Mouse (Mus musculus) intestine, postnatal 0 days (tissue): ENCODE measurements around the gene Ankrd11. TPM values are rescaled to one million over a fixed set of nuclear protein-coding genes. Genes with fewer than 3 reads are reported as not detected.

Source experiments
- ATAC-seq: fragments of 200-750 bp; cut with Nextera tagmentation; 2 replicates; pipeline ENCODE4 v1.8.0; 2017; ENCODE audit warnings: mild to moderate bottlenecking, moderate TSS enrichment, moderate library complexity
- H3K27ac ChIP-seq: fragments of 300-500 bp; sonication (generic); 2 replicates; pipeline ENCODE4 v1.5.1; 2014; ENCODE audit warnings: mild to moderate bottlenecking, low read depth, low read length, moderate library complexity
- H3K27me3 ChIP-seq: fragments of 300-500 bp; sonication (generic); replicated peaks from 2 replicates; pipeline ENCODE4 v1.6.1; 2014; ENCODE audit warnings: low read length, mixed read lengths; ENCODE audit not compliant: control insufficient read depth, insufficient read depth
- H3K36me3 ChIP-seq: fragments of 300-500 bp; sonication (generic); 2 replicates; pipeline ENCODE4 v1.6.1; 2014; ENCODE audit warnings: mild to moderate bottlenecking, moderate library complexity; ENCODE audit not compliant: control insufficient read depth, insufficient read depth
- H3K4me1 ChIP-seq: fragments of 300-500 bp; sonication (generic); replicated peaks from 2 replicates; pipeline ENCODE4 v1.6.1; 2014; ENCODE audit warnings: antibody characterized with exemption, low read length, mixed read lengths; ENCODE audit not compliant: control insufficient read depth, insufficient read depth
- H3K4me2 ChIP-seq: fragments of 300-500 bp; sonication (generic); replicated peaks from 2 replicates; pipeline ENCODE4 v1.6.1; 2014; ENCODE audit warnings: low read depth, mild to moderate bottlenecking, moderate library complexity
- H3K4me3 ChIP-seq: fragments of 300-500 bp; sonication (generic); 2 replicates; pipeline ENCODE4 v1.5.1; 2014; ENCODE audit warnings: low read depth, low read length
- H3K9ac ChIP-seq: fragments of 300-500 bp; sonication (generic); 2 replicates; pipeline ENCODE4 v1.6.1; 2014; ENCODE audit warnings: mild to moderate bottlenecking, low read depth, low read length
- H3K9me3 ChIP-seq: fragments of 300-500 bp; sonication (generic); 2 replicates; pipeline ENCODE4 v1.6.1; 2016; ENCODE audit warnings: mixed run types; ENCODE audit not compliant: control insufficient read depth
- CTCF ChIP-seq: sonication (generic); IDR thresholded peaks from 2 replicates; pipeline ENCODE4 v1.5.1; 2016; ENCODE audit warnings: low read depth, mild to moderate bottlenecking, control low read depth, antibody characterized with exemption, moderate library complexity
- WGBS: fragments of 180-500 bp; shearing (Covaris S2); extraction: QIAGEN DNeasy Blood & Tissue Kit; methylation state at CpG from one replicate; pipeline ENCODE4 v1.1.7; 2014; 5-methylcytosine and 5-hydroxymethylcytosine counted together
- polyA plus RNA-seq: library from polyadenylated mRNA; unstranded; fragments of >200 nt; fragmentation: Nextera tagmentation; extraction: Ambion mirVana; gene quantifications from 2 replicates; pipeline ENCODE4 v1.2.1, GENCODE M21; 2015

The Ankrd11 gene
- polyA plus RNA-seq, 1 experiment from 2014 or later: 41.2 TPM

- H3K27me3 ChIP-seq: no peaks in the 10 kb centered on the region
- no peak for TF ChIP-seq CTCF
- H3K4me3 ChIP-seq: no peak overlapping the region
- no peaks in the 10 kb centered on the region for H3K9me3 ChIP-seq
- H3K9ac ChIP-seq: no peak overlapping the region
- no peak overlapping the region for H3K4me2 ChIP-seq
- 0 out of 2 replicates have a peak, but pooled peaks cover 7% of the 10 kb centered on the region for H3K36me3 ChIP-seq
- ATAC-seq: peak; percentile 81
- WGBS: 32% methylated on average over 5 of the region's 5 CpGs
- peak overlapping the region; percentile 54; the same call in 1 of the 2 replicates for H3K27ac ChIP-seq
- peaks cover 24% of the 10 kb centered on the region for H3K4me1 ChIP-seq
These were observed 81.8 kb downstream of the Ankrd11 start for GRCm38 (mm10) chr8:122960323-122960722.

- no peak for ATAC-seq
- H3K36me3 ChIP-seq: no peaks in the 10 kb centered on the region
- no peak overlapping the region for H3K4me3 ChIP-seq
- TF ChIP-seq CTCF: no peak
- H3K27ac ChIP-seq: no peak overlapping the region
- no peak overlapping the region for H3K9ac ChIP-seq
- H3K4me2 ChIP-seq: no peak overlapping the region
- no peaks in the 10 kb centered on the region for H3K27me3 ChIP-seq
- 88% methylated on average over 3 of the region's 3 CpGs for WGBS
- no peaks in the 10 kb centered on the region for H3K9me3 ChIP-seq
- peaks cover 3% of the 10 kb centered on the region; the same call in 1 of the 2 replicates for H3K4me1 ChIP-seq
These were observed 86.1 kb downstream of the Ankrd11 start for GRCm38 (mm10) chr8:122955997-122956396.

GRCm38 (mm10) chr8:122955195-122955594, 86.9 kb downstream of the Ankrd11 start:
- Histone ChIP-seq H3K9me3 (no peaks in the 10 kb centered on the region), H3K36me3 (no peaks in the 10 kb centered on the region), H3K27ac (no peak overlapping the region), H3K4me3 (no peak overlapping the region), H3K9ac (no peak overlapping the region), H3K4me1 (peaks cover 3% of the 10 kb centered on the region), H3K27me3 (no peaks in the 10 kb centered on the region), H3K4me2 (no peak overlapping the region)
- no peak for ATAC-seq
- TF ChIP-seq CTCF: no peak

- ATAC-seq: no peak
- Histone ChIP-seq H3K27me3 (no peaks in the 10 kb centered on the region), H3K9ac (no peak overlapping the region), H3K36me3 (no peaks in the 10 kb centered on the region), H3K4me3 (no peak overlapping the region), H3K4me1 (no peaks in the 10 kb centered on the region; the same call in none of the 2 replicates), H3K9me3 (no peaks in the 10 kb centered on the region), H3K27ac (no peak overlapping the region), H3K4me2 (no peak overlapping the region)
- 66% methylated on average over 3 of the region's 3 CpGs for WGBS
- TF ChIP-seq CTCF: no peak
These were observed 87.8 kb downstream of the Ankrd11 start for GRCm38 (mm10) chr8:122954090-122954799.

- Histone ChIP-seq H3K9me3 (no peaks in the 10 kb centered on the region), H3K9ac (no peak overlapping the region), H3K4me2 (no peak overlapping the region), H3K4me1 (no peaks in the 10 kb centered on the region; the same call in none of the 2 replicates), H3K27me3 (no peaks in the 10 kb centered on the region), H3K27ac (no peak overlapping the region), H3K36me3 (no peaks in the 10 kb centered on the region), H3K4me3 (no peak overlapping the region)
- no peak for TF ChIP-seq CTCF
- no peak for ATAC-seq
- 85% methylated on average over 6 of the region's 6 CpGs for WGBS
These were observed 89.0 kb downstream of the Ankrd11 start for GRCm38 (mm10) chr8:122953028-122953427.

- WGBS: 83% methylated on average over 5 of the region's 5 CpGs
- no peak for ATAC-seq
- no peak for TF ChIP-seq CTCF
These were observed 90.6 kb downstream of the Ankrd11 start for GRCm38 (mm10) chr8:122951456-122951855.

More at GRCm38 (mm10) chr8:122951456-122951855, 90.6 kb downstream of the Ankrd11 start:
- Histone ChIP-seq H3K36me3 (no peaks in the 10 kb centered on the region), H3K27ac (no peak overlapping the region), H3K4me2 (no peak overlapping the region), H3K27me3 (no peaks in the 10 kb centered on the region), H3K9me3 (no peaks in the 10 kb centered on the region), H3K4me1 (no peaks in the 10 kb centered on the region; the same call in none of the 2 replicates), H3K9ac (no peak overlapping the region), H3K4me3 (no peak overlapping the region)
